Mouse (Mus musculus): ENCODE data around the gene Fam183b.
"Not testable (repeated sequence)": the region's sequence is repeated elsewhere in the genome, so short reads cannot be mapped to it uniquely, and the experiment has no call there.

The Fam183b gene

GRCm38 (mm10) chr11:58801558-58802228 is at the start of gene Fam183b:
TSS of gene Fam183b (minus strand) at chr11:58801960.
- DNase-seq (ENCODE audit: low spot score) = peak; percentile 2

GRCm38 (mm10) chr11:58849731-58850130 is 48.0 kb upstream of the Fam183b start:
- DNase-seq (ENCODE audit: low spot score) = no peak

GRCm38 (mm10) chr11:58847636-58848035 is 45.9 kb upstream of the Fam183b start:
- DNase-seq (ENCODE audit: low spot score) = no peak

- peak; percentile 86 for DNase-seq (ENCODE audit: low spot score)
Observed at GRCm38 (mm10) chr11:58846919-58847461, 45.2 kb upstream of the Fam183b start, which contains the start of gene Gm12258. TSS of gene Gm12258 (plus strand) at chr11:58847158.

- not testable (repeated sequence) for DNase-seq (ENCODE audit: low spot score)
Observed at GRCm38 (mm10) chr11:58838951-58839350, 37.2 kb upstream of the Fam183b start, which contains the start of gene Olfr311. TSS of gene Olfr311 (plus strand) at chr11:58839251.

GRCm38 (mm10) chr11:58832541-58832940 is 30.8 kb upstream of the Fam183b start:
- DNase-seq (ENCODE audit: low spot score) = not testable (repeated sequence)

GRCm38 (mm10) chr11:58829764-58830163 is 28.0 kb upstream of the Fam183b start:
- DNase-seq (ENCODE audit: low spot score) = no peak

GRCm38 (mm10) chr11:58828937-58829336 is 27.2 kb upstream of the Fam183b start, which contains the start of gene Olfr312:
TSS of gene Olfr312 (plus strand) at chr11:58829237.
- DNase-seq (ENCODE audit: low spot score) = not testable (repeated sequence)

- DNase-seq (ENCODE audit: low spot score) = no peak
Observed at GRCm38 (mm10) chr11:58815676-58816075, 13.9 kb upstream of the Fam183b start.

- DNase-seq (ENCODE audit: low spot score) = not testable (repeated sequence)
Observed at GRCm38 (mm10) chr11:58814700-58815099, 12.9 kb upstream of the Fam183b start, which contains the start of gene Olfr313. TSS of gene Olfr313 (plus strand) at chr11:58815000.

- DNase-seq (ENCODE audit: low spot score) = no peak
Observed at GRCm38 (mm10) chr11:58812001-58812400, 10.2 kb upstream of the Fam183b start.

GRCm38 (mm10) chr11:58804393-58804792 is 2.6 kb upstream of the Fam183b start:
- no peak for DNase-seq (ENCODE audit: low spot score)

- DNase-seq (ENCODE audit: low spot score) = no peak
Observed at GRCm38 (mm10) chr11:58803871-58804270, 2.1 kb upstream of the Fam183b start.

- no peak for DNase-seq (ENCODE audit: low spot score)
Observed at GRCm38 (mm10) chr11:58799747-58800146, 2.0 kb downstream of the Fam183b start.

- DNase-seq (ENCODE audit: low spot score) = no peak
Observed at GRCm38 (mm10) chr11:58796850-58797249, 4.9 kb downstream of the Fam183b start.

- DNase-seq (ENCODE audit: low spot score) = no peak
Observed at GRCm38 (mm10) chr11:58795856-58796255, 5.9 kb downstream of the Fam183b start.

GRCm38 (mm10) chr11:58790646-58791045 is 11.1 kb downstream of the Fam183b start:
- no peak for DNase-seq (ENCODE audit: low spot score)

- no peak for DNase-seq (ENCODE audit: low spot score)
Observed at GRCm38 (mm10) chr11:58790053-58790452, 11.7 kb downstream of the Fam183b start.

- DNase-seq (ENCODE audit: low spot score) = no peak
Observed at GRCm38 (mm10) chr11:58789532-58789931, 12.2 kb downstream of the Fam183b start.

- DNase-seq (ENCODE audit: low spot score) = no peak
Observed at GRCm38 (mm10) chr11:58788346-58788745, 13.4 kb downstream of the Fam183b start.

GRCm38 (mm10) chr11:58787651-58788050 is 14.1 kb downstream of the Fam183b start:
- DNase-seq (ENCODE audit: low spot score) = no peak

GRCm38 (mm10) chr11:58784182-58784581 is 17.6 kb downstream of the Fam183b start:
- DNase-seq (ENCODE audit: low spot score) = no peak

- DNase-seq (ENCODE audit: low spot score) = no peak
Observed at GRCm38 (mm10) chr11:58782480-58783089, 19.2 kb downstream of the Fam183b start, which contains the start of gene Olfr314. TSS of gene Olfr314 (plus strand) at chr11:58782952.
